Mouse (Mus musculus) Patski (cell line): ENCODE measurements around the gene Stau1. TPM values are rescaled to one million over a fixed set of nuclear protein-coding genes. Genes with fewer than 3 reads are reported as not detected.

Experiments used
- ATAC-seq: fragments of 100-300 bp; one replicate; pipeline ENCODE4 v1.8.0; 2021
- CTCF ChIA-PET: fragments of 350-600 bp; sonication (Branson Sonifier 250); formaldehyde crosslinking; loops from one replicate; lab custom pipeline; 2022; ENCODE audit warnings: inconsistent platforms; lab: Charles Lee
- POLR2A ChIA-PET: fragments of 350-600 bp; sonication (Branson Sonifier 250); formaldehyde crosslinking; loops from one replicate; lab custom pipeline; 2022; ENCODE audit warnings: antibody characterized with exemption, inconsistent platforms; lab: Charles Lee
- DNase-seq: peaks from one replicate; pipeline ENCODE4 v3.0.0-alpha.2; 2011; ENCODE audit warnings: low read depth, low spot score
- H3K27me3 ChIP-seq: fragments of 371-371 bp; one replicate; pipeline ENCODE4 v1.5.1; 2021
- CTCF ChIP-seq: fragments of 100-300 bp; IDR thresholded peaks from one replicate; pipeline ENCODE4 v1.5.1; 2021
- in situ Hi-C: fragments of 300-500 bp; cut with MboI; formaldehyde crosslinking; loops from 3 replicates; pipeline ENCODE4 v1.11.1; 2018; ENCODE audit warnings: low pct_unique_long_range_greater_than_20kb, mixed read lengths
- polyA plus RNA-seq: library from polyadenylated mRNA; unstranded; gene quantifications from one replicate; pipeline ENCODE4 v1.2.3, GENCODE M21; 2021

Stau1 gene
- polyA plus RNA-seq, 1 experiment from 2014 or later: 81.0 TPM

DNA sequence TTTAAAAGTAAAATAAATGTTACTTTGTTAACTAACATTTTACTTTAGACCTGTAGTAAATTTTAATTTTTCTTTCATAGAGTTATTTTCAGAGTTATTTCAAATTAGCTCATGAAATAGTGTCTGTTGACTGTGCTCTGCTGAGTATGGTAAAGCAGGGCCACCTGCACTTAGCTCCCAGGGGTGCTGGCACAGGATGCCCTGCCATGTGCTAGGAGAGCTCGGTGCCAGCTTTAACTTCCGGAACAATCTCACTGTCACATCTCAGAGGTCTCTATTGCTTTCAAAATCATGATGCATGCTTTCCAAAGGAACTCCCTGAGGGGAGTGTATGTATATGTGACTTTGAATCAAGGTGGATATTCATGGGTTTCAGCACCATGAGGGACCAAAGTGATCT lies 59.9 kb downstream of the Stau1 start:
- in situ Hi-C loops: no loop called here
- DNase-seq: no peak
- no peaks in the 10 kb centered on the region for H3K27me3 ChIP-seq
- no peak for TF ChIP-seq CTCF
- ChIA-PET CTCF (no interaction called here), POLR2A (no interaction called here)
- ATAC-seq: no peak

DNA sequence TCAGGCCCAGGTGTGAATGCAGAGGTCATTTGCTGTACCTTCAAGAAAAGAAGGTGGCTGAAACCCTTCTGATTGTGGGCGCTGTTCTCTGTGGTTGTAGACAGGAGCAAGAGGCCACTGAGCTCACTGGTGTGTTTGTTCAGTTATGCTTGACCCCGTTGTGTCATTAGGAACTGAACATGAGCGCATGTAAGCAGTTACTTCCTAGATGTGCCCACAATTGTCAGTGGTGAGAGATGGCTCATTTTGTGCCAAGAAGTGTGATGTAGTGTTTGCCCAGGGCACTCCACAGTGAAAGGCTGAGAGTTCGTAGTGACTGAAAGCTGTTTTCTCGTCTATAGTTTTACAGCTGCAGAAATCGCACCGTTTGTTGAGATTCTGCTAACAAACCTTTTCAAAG lies 60.5 kb downstream of the Stau1 start:
- DNase-seq (no peak), ATAC-seq (no peak)
- ChIA-PET POLR2A (no interaction called here), CTCF (interaction anchor here (1.3 kb wide), 1 partner anchor 13 kb away, joined by 3 read pairs; no protein-coding TSS in a partner anchor)
- H3K27me3 ChIP-seq: no peaks in the 10 kb centered on the region
- in situ Hi-C loops: no loop called here
- TF ChIP-seq CTCF: no peak

DNA sequence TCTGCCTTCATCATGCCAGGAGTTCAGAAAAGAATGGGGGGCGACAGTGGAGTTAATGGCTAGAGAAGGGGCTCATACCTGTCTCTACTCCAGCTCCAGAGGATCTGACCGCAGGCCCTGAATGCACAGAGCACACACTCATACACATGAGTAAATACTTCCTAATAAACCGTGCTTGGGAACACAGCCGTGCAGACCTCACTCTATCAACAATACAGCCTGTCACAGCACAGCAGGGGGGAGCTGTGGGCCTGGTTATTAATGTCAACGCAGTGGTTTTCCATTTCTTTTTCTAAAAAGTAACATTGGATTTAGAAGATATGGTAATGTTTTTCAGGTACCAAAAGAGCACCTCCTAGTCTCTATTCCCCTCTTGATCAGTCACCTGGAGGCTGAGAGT lies 61.7 kb downstream of the Stau1 start:
- DNase-seq: no peak
- TF ChIP-seq CTCF: no peak
- ATAC-seq: no peak
- in situ Hi-C loops: no loop called here
- ChIA-PET POLR2A (interaction anchor here (0.6 kb wide), 1 partner anchor 16 kb away, joined by 3 read pairs; no protein-coding TSS in a partner anchor), CTCF (no interaction called here)
- H3K27me3 ChIP-seq: no peaks in the 10 kb centered on the region

DNA sequence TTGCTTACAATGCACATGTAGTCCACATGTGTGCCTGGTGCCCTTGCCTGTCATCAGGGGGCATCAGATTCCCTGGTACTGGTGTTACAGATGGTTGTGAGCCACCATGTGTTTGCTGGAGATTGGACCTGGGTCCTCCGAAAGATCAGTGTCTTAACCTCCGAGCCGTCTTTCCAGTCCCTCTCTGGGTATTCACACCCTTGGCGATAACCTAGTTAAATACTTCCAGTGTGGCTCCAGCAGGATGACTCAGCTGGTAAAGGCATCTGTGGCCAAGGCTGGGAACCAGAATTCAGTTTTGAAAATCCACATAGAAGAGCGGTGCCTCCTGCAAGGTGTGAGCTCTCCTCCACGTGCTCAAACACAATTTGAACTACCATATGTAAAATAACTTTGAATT lies 62.2 kb downstream of the Stau1 start:
- POLR2A ChIA-PET: no interaction called here
- CTCF ChIA-PET: no interaction called here
- no peak for DNase-seq
- in situ Hi-C loops: no loop called here
- H3K27me3 ChIP-seq: no peaks in the 10 kb centered on the region
- no peak for TF ChIP-seq CTCF
- ATAC-seq: no peak

DNA sequence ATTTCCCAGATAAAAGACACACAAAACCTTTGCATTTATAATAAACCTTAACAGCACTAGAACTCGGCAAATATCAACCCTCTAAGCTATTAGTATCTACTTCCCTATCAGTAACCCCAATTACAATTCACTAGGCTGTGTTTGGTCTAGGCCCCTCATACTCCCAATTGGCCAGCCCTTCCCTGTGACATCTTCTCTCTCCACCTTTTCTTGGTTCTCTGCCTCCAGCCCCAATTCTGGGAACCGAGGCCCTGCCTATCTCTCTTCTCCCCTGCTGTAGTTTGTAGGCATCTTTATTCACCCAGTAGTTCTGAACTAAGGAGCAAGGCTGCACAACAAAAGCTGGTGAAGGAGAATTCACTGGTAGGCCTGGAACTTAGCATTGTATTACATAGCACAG lies 72.1 kb downstream of the Stau1 start:
- DNase-seq: no peak
- H3K27me3 ChIP-seq: no peaks in the 10 kb centered on the region
- ChIA-PET POLR2A (no interaction called here), CTCF (no interaction called here)
- no peak for ATAC-seq
- in situ Hi-C loops: no loop called here
- no peak for TF ChIP-seq CTCF

DNA sequence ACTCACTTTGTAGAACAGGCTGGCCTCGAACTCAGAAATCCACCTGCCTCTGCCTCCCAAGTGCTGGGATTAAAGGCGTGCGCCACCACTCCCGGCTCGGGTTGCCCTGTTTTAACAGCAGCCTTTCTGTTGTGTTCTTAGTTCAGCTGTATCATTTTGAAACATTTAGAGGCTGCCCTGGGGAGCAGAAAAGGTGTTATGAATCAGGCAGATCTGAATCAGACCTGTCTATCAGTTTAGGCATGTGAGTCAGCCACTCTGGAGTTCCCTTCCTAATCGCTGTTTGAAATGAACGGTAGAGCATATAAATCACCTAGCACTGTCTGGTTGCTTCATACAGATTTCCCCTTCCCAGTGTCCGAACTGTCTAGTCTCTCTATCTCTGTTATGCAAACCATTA lies 85.6 kb downstream of the Stau1 start:
- DNase-seq (no peak), ATAC-seq (no peak)
- no peaks in the 10 kb centered on the region for H3K27me3 ChIP-seq
- ChIA-PET POLR2A (no interaction called here), CTCF (no interaction called here)
- TF ChIP-seq CTCF: no peak
- in situ Hi-C loops: no loop called here

DNA sequence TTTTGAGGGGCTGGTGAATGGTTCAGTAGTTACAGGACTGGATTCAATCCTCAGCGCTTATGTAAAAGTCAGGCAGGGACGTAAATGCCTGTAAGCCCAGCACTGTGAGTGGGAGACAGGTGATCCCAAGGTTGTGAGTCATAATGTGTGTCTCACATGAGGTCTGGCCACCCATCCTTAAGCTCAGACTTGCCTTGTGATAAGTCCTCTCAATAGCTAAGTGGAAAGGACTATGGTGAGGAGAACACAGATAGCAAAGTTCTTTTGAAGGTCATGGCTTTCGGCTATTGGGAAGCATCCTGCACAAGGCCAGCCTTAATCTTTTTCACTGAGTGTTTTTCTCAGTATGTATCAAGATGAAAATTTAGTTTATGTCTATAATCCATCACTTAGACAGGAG lies 86.4 kb downstream of the Stau1 start:
- in situ Hi-C loops: no loop called here
- no peaks in the 10 kb centered on the region for H3K27me3 ChIP-seq
- POLR2A ChIA-PET: no interaction called here
- ATAC-seq (no peak), DNase-seq (no peak)
- CTCF ChIA-PET: no interaction called here
- no peak for TF ChIP-seq CTCF

DNA sequence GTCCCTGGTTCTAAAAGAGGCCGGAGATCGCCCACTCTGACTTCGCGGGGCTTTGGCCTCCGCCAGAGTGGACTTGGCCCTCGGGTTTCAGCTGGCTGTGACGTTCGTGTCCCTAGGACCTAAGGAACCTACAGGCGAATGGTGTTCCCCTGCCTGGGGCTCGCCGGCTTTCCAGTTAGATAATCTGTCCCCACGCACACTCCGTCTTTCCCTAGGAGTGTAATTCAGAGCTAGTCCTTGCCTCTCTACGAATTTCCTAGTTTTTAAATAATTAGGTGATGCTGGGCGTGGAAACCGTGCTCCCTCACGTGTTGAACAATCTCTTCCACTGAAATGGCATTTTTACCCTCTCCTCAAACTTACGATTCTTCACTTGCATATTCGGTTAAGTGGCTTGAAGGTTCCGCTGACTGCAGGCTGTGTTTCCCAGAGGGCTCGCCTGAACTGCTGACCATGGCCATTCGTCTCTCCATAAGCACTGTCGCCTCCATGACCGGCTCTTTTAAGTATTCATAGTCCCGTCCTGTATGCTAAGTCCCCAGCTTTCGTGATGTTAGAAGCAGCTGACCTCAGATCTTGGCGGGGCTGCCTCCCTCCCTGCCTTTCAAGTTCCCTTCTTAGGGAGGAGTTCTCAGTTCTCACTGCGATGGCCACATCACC lies 89.4 kb downstream of the Stau1 start:
- DNase-seq (peak; percentile 10), ATAC-seq (peak; percentile 12)
- ChIA-PET CTCF (no interaction called here), POLR2A (interaction anchor here (0.9 to 1.3 kb wide), 2 partner anchors 69 to 150 kb away, joined by 3 read pairs; no protein-coding TSS in a partner anchor)
- H3K27me3 ChIP-seq: no peaks in the 10 kb centered on the region
- in situ Hi-C loops: no loop called here
- no peak for TF ChIP-seq CTCF

DNA sequence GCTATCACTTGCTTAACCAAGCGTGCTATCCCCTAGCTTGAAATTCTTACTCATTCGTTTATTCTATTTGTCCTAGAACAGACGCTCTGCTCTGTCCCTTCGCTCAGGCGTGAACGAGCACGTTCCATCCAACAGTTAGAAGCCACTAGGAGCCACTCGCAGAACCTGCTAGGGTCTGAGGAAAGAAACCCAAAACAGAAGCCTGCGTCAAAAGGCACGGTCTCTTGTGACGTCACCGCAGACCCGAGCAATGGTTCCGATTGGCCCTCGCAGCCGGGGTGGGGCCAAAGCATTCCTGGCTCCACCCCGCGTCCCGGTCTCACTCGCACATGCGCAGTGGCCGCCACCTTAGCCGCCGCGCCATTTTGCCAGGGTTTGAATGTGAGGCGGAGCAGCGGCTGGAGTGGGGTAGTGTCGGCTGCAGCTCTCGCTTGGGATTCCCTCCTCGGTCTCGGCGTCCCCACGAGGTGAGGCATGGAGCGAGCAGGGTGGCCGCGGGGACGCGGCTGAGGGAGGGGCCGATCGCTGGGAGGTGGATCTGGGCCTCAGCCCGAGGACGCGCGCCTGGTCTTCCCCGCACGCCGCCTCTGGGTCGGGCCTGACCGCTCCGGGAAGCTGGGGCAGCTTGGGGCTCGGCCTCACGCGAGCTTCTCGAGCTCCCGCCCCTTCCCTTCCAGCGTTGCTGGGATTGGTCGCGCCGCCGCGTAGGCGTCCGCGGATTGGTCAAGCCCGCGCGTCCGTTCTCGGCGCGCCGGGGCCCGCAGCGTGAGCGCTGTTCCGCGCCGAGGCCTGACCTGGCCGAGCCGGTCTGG lies 90.2 kb downstream of the Stau1 start, which contains the start of gene Cse1l:
Gene Cse1l, plus strand, starts transcription at position 330 of the 812 bp plus-strand sequence.
- no peak for TF ChIP-seq CTCF
- H3K27me3 ChIP-seq: no peaks in the 10 kb centered on the region
- peak; percentile 86 for ATAC-seq
- DNase-seq: peak; percentile 86
- CTCF ChIA-PET: interaction anchor here (0.9 kb wide), 1 partner anchor 97 kb away, joined by 3 read pairs; no protein-coding TSS in a partner anchor
- in situ Hi-C loops: no loop called here
- POLR2A ChIA-PET: interaction anchor here (0.9 to 1.3 kb wide), 2 partner anchors 70 to 151 kb away, joined by 3 read pairs; no protein-coding TSS in a partner anchor

DNA sequence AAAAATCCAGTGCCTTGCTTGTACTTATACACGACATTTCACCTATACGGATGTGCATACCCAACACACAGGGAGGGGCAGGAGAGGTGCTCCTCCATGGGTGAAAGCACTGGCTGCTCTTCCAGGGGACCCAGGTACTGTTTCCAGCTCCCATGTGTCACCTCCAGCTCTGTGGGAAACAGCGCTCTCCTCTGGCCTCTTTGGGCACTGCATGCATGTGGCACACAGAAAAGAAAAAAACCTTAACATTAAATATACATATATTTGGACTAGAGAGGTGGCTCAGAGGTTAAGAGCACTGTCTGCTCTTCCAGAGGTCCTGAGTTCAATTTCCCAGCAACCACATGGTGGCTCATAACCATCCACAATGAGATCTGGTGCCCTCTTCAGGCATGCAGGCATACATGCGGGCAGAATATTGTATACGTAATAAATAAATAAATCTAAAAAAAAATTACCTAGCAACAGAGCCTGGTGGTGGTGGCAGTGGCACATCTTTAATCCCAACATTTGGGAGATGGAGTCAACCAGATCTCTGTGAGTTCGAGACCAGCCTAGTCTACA lies 92.3 kb downstream of the Stau1 start:
- no peaks in the 10 kb centered on the region for H3K27me3 ChIP-seq
- CTCF ChIA-PET: no interaction called here
- ATAC-seq: no peak
- POLR2A ChIA-PET: no interaction called here
- no peak for TF ChIP-seq CTCF
- no peak for DNase-seq
- in situ Hi-C loops: no loop called here
